Mouse (Mus musculus): ENCODE results near the gene Litaf. TPM values are rescaled to one million over a fixed set of nuclear protein-coding genes. Genes with fewer than 3 reads are reported as not detected.

Litaf gene
- polyA plus RNA-seq, 1 experiment from 2014 or later: 66.8 TPM

DNA sequence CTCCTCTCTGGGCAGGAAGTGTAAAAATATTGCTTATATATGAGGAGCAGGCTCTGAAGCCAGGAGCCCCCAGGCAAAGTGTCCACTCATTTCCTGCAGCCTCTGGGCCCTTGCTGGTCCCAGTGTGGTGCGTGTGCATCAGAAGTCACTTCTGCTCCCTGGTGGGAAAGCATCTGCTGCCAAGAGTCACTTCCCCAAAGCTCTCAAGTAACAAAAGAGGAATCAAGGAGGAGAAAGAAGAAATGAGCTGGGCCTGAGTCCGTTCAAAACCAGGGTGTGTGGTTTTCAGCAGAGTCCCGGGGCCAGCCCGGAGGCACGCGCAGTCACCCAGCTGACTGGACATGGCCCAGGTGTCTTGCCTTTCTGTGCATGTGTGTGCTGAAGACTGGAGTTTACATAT lies 59.9 kb downstream of the Litaf start:
- H3K27me3 ChIP-seq: no peaks in the 10 kb centered on the region
- H3K36me3 ChIP-seq: no peaks in the 10 kb centered on the region
- no peak for ATAC-seq (replicated peaks; ENCODE audit: insufficient number of reproducible peaks, insufficient read depth, low FRiP score, low read depth)
- peaks cover 35% of the 10 kb centered on the region for H3K4me1 ChIP-seq (replicated peaks)
- no peaks in the 10 kb centered on the region for H3K9me3 ChIP-seq (replicated peaks)
- peak overlapping the region; percentile 90 for H3K27ac ChIP-seq
- H3K9ac ChIP-seq: no peak overlapping the region
- WGBS: 66% methylated on average over 6 of the region's 6 CpGs
- no peak overlapping the region for H3K4me2 ChIP-seq
- no peak overlapping the region for H3K4me3 ChIP-seq

DNA sequence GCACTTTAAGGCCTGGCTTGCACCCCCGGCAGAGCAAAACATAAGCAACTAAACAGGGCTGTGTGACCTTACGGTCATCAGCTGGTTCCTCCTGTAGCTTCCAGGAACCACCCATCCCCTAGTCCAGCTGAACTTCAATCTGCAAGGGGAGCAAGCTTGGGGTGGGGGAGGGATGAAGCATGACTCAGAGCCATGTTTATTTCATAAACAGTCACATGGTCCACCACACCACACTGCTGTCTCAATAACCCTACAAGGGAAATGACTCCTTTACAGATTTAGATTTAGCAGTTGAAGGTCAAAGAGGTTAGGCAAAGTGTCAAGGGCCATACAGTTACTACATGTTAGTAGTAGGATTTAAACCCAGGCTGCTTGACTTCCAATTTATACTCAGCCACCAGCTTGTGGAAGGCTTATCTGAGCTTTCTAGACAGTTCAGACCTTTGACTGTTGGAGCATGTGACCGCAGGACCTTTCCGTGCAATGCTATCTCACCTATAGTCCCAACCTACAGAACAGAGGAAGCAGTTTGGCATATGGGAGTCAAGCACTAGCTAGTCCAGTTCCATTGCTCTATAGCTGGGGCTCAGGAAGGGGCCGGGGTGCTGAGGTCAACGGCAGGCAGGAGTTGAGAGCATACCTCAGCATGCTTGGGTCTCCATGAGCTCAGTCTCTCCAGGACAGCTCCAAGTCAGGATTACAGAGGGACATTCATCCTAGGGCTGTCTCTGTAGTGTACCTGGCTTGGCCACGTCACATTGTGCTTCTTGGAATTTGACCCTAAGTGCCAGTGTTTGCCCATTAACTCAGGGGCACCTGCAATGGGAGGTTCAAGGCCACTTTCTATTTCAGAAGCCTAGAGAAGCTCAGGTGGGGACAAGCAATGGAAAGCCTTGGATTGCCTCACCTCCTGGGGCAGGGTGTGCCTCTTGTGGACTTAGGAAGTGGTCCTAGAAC lies 64.0 kb downstream of the Litaf start:
- peaks cover 17% of the 10 kb centered on the region for H3K4me1 ChIP-seq (replicated peaks)
- no peak overlapping the region for H3K27ac ChIP-seq
- WGBS: 81% methylated on average over 7 of the region's 7 CpGs
- H3K9ac ChIP-seq: no peak overlapping the region
- H3K36me3 ChIP-seq: no peaks in the 10 kb centered on the region
- no peak overlapping the region for H3K4me2 ChIP-seq
- H3K27me3 ChIP-seq: no peaks in the 10 kb centered on the region
- H3K9me3 ChIP-seq (replicated peaks): no peaks in the 10 kb centered on the region
- no peak overlapping the region for H3K4me3 ChIP-seq
- ATAC-seq (replicated peaks; ENCODE audit: insufficient number of reproducible peaks, insufficient read depth, low FRiP score, low read depth): no peak

GRCm38 (mm10) chr16:10999809-11000208 lies 66.1 kb downstream of the Litaf start:
- no peaks in the 10 kb centered on the region for H3K27me3 ChIP-seq
- H3K4me3 ChIP-seq: no peak overlapping the region
- H3K9me3 ChIP-seq (replicated peaks): no peaks in the 10 kb centered on the region
- no peak overlapping the region for H3K9ac ChIP-seq
- 44% methylated on average over 3 of the region's 3 CpGs for WGBS
- H3K4me1 ChIP-seq (replicated peaks): peaks cover 7% of the 10 kb centered on the region; the same call in 1 of the 2 replicates
- no peaks in the 10 kb centered on the region for H3K36me3 ChIP-seq
- ATAC-seq (replicated peaks; ENCODE audit: insufficient number of reproducible peaks, insufficient read depth, low FRiP score, low read depth): no peak
- no peak overlapping the region for H3K4me2 ChIP-seq
- H3K27ac ChIP-seq: no peak overlapping the region

DNA sequence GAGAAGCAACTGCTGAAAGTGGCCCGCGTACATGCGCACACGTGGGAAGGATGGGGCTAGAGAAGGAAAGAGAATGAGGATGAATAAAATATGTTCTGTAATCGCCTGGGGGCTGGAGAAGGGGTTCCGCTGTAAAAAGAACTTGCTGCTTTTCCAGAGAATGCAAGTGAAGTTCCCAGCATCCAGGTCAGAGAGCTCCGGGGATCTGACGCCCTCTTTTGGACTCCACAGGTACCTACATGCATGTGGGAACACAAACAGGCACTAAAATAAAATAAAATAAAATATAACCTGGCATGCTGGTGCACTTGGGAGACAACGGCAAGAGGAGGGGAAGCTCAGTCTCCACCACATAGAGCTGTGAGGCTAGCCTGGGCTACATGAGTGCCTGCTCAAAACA lies 67.7 kb downstream of the Litaf start:
- H3K27ac ChIP-seq: no peak overlapping the region
- no peak for ATAC-seq (replicated peaks; ENCODE audit: insufficient number of reproducible peaks, insufficient read depth, low FRiP score, low read depth)
- no peak overlapping the region for H3K4me2 ChIP-seq
- no peaks in the 10 kb centered on the region for H3K9me3 ChIP-seq (replicated peaks)
- H3K4me1 ChIP-seq (replicated peaks): peaks cover 10% of the 10 kb centered on the region
- no peaks in the 10 kb centered on the region for H3K27me3 ChIP-seq
- WGBS: 81% methylated on average over 9 of the region's 9 CpGs
- no peak overlapping the region for H3K4me3 ChIP-seq
- H3K9ac ChIP-seq: no peak overlapping the region
- no peaks in the 10 kb centered on the region for H3K36me3 ChIP-seq

GRCm38 (mm10) chr16:10996576-10996975 lies 69.4 kb downstream of the Litaf start:
- no peaks in the 10 kb centered on the region for H3K36me3 ChIP-seq
- H3K9ac ChIP-seq: no peak overlapping the region
- 75% methylated on average over 4 of the region's 4 CpGs for WGBS
- H3K27ac ChIP-seq: no peak overlapping the region
- no peak overlapping the region for H3K4me3 ChIP-seq
- H3K27me3 ChIP-seq: no peaks in the 10 kb centered on the region
- no peaks in the 10 kb centered on the region for H3K9me3 ChIP-seq (replicated peaks)
- no peak overlapping the region for H3K4me2 ChIP-seq
- no peak for ATAC-seq (replicated peaks; ENCODE audit: insufficient number of reproducible peaks, insufficient read depth, low FRiP score, low read depth)
- H3K4me1 ChIP-seq (replicated peaks): peaks cover 15% of the 10 kb centered on the region

GRCm38 (mm10) chr16:10993032-10993744 lies 72.8 kb downstream of the Litaf start:
- peak; percentile 99 for ATAC-seq (replicated peaks; ENCODE audit: insufficient number of reproducible peaks, insufficient read depth, low FRiP score, low read depth)
- peak overlapping the region; percentile 86 for H3K27ac ChIP-seq

DNA sequence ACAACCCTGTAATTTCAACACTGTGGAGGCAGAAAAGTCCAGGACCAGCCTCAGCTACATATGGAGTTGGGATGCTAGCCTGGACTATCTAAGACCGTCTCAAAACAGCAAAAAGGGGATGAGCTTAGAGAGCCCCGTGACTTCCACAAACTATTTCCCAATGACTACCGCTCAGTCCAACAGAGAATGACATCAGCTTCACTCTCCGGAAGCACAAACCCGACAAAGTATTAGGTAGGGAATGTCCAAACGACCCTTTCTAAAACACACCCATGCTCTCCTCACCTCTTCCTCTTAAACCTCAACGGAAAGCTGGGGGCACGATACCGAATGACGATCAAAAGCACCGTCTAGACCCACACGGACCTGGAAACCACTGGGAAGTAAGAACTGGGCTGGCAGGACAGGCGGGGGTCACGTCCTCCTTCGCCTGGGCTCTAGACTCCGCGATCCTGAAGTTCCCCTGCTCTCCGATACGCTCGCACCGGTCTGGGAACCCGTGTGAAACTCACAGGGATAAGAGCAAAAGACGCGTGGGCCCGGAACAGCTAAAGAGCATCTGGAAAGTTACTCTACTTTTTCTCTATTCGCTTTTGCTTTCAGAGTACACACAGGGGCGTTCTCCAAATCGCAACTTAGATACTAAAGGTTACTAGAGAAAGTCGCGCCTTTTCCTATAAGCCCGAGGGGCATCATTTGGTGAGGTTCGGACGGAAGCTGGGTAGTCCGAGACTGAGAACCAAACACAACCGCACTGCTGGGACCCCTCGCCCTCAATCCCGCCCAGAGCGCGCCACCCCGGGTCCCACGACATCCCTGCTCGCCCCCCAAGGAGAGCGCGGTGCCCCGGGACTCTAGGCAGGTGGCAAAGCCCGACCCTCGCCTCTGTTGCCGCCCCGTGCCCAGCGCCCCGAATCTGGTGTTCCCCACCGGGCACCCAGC lies 73.6 kb downstream of the Litaf start:
- Histone ChIP-seq H3K4me1 (replicated peaks) (peaks cover 28% of the 10 kb centered on the region), H3K4me3 (peak overlapping the region; percentile 85), H3K4me2 (peak overlapping the region; percentile 86), H3K9me3 (replicated peaks) (no peaks in the 10 kb centered on the region), H3K9ac (peak overlapping the region; percentile 91), H3K27me3 (no peaks in the 10 kb centered on the region), H3K27ac (peak overlapping the region; percentile 86), H3K36me3 (0 out of 2 replicates have a peak, but pooled peaks cover 6% of the 10 kb centered on the region)
- whole genome bisulfite sequencing: under 1% methylated on average over 52 of the region's 52 CpGs
- peak; percentile 36 for ATAC-seq (replicated peaks; ENCODE audit: insufficient number of reproducible peaks, insufficient read depth, low FRiP score, low read depth)

More at GRCm38 (mm10) chr16:10993032-10993744, 72.8 kb downstream of the Litaf start:
- H3K36me3 ChIP-seq: 0 out of 2 replicates have a peak, but pooled peaks cover 6% of the 10 kb centered on the region
- peaks cover 23% of the 10 kb centered on the region for H3K4me1 ChIP-seq (replicated peaks)
- H3K9ac ChIP-seq: peak overlapping the region; percentile 91
- peak overlapping the region; percentile 86 for H3K4me2 ChIP-seq
- no peaks in the 10 kb centered on the region for H3K27me3 ChIP-seq
- H3K9me3 ChIP-seq (replicated peaks): no peaks in the 10 kb centered on the region
- peak overlapping the region; percentile 85 for H3K4me3 ChIP-seq
- WGBS: 10% methylated on average over 35 of the region's 35 CpGs

DNA sequence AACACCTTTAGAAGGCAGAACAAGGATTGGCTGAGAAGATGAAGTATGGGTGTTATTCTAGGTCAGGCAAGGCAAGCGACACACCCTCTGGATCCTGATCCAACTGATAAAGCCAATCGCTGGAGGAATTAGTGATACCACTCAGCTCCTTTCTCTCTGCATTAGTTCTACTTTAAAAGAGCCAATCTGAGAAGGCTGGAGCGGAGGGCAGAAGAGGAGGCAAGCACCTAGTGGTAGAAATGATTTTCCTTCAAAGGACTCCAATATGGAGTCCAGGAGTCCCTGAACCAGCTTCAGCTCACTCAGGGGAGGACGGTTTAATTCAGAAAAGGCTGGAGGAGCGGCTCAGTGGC lies 74.2 kb downstream of the Litaf start:
- WGBS: 52% methylated on average over 5 of the region's 5 CpGs
- H3K4me1 ChIP-seq (replicated peaks): peaks cover 29% of the 10 kb centered on the region
- H3K4me3 ChIP-seq: peak overlapping the region; percentile 85
- no peak for ATAC-seq (replicated peaks; ENCODE audit: insufficient number of reproducible peaks, insufficient read depth, low FRiP score, low read depth)
- H3K36me3 ChIP-seq: 0 out of 2 replicates have a peak, but pooled peaks cover 6% of the 10 kb centered on the region
- H3K9me3 ChIP-seq (replicated peaks): no peaks in the 10 kb centered on the region
- peak overlapping the region; percentile 91 for H3K9ac ChIP-seq
- H3K27ac ChIP-seq: peak overlapping the region; percentile 86
- peak overlapping the region; percentile 86 for H3K4me2 ChIP-seq
- no peaks in the 10 kb centered on the region for H3K27me3 ChIP-seq

GRCm38 (mm10) chr16:10990763-10991162 lies 75.2 kb downstream of the Litaf start:
- peak overlapping the region; percentile 86; the same call in 1 of the 2 replicates for H3K4me2 ChIP-seq

GRCm38 (mm10) chr16:10989896-10990295 lies 76.1 kb downstream of the Litaf start:
- Histone ChIP-seq H3K9ac (no peak overlapping the region), H3K27ac (no peak overlapping the region), H3K4me3 (no peak overlapping the region), H3K4me1 (replicated peaks) (peaks cover 29% of the 10 kb centered on the region), H3K4me2 (no peak overlapping the region), H3K9me3 (replicated peaks) (no peaks in the 10 kb centered on the region), H3K27me3 (no peaks in the 10 kb centered on the region), H3K36me3 (0 out of 2 replicates have a peak, but pooled peaks cover 6% of the 10 kb centered on the region)
- ATAC-seq (replicated peaks; ENCODE audit: insufficient number of reproducible peaks, insufficient read depth, low FRiP score, low read depth): no peak
- 92% methylated on average over 4 of the region's 4 CpGs for WGBS

More at GRCm38 (mm10) chr16:10990763-10991162, 75.2 kb downstream of the Litaf start:
- ATAC-seq (replicated peaks; ENCODE audit: insufficient number of reproducible peaks, insufficient read depth, low FRiP score, low read depth): no peak
- peaks cover 29% of the 10 kb centered on the region for H3K4me1 ChIP-seq (replicated peaks)
- H3K27me3 ChIP-seq: no peaks in the 10 kb centered on the region
- no peak overlapping the region for H3K9ac ChIP-seq
- peak overlapping the region; percentile 21; the same call in 1 of the 2 replicates for H3K27ac ChIP-seq
- H3K36me3 ChIP-seq: 0 out of 2 replicates have a peak, but pooled peaks cover 6% of the 10 kb centered on the region
- no peaks in the 10 kb centered on the region for H3K9me3 ChIP-seq (replicated peaks)
- peak overlapping the region; percentile 85; the same call in 1 of the 2 replicates for H3K4me3 ChIP-seq
- 56% methylated on average over 4 of the region's 4 CpGs for WGBS
